Mouse (Mus musculus): Measurements from ENCODE around the gene Iqschfp.

Iqschfp gene

DNA sequence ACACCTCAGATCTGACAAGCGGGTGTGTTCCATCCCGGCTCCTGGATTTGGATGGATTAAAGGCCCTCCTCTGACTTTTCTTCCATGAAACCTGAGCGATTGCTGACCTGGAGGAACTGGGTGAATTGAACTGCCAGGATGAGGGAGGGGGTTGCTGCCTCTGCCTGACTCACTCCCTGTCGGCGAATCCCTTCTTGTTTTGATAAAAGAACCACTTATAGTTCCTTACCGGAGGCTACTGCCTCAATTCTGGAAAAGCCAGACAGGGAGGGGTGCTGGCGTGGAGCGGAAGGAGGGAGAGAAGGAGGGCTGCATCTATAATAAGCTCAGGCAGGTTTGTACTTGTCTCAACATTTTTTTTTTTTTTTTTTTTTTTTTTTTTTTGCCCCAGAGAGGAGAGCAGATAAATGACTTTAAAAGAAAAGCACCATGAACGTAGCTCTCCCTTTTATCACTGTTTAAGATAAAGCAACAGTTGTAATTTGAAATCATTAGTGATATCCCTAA is 603.8 kb downstream of the Iqschfp start:
- no peak for DNase-seq

DNA sequence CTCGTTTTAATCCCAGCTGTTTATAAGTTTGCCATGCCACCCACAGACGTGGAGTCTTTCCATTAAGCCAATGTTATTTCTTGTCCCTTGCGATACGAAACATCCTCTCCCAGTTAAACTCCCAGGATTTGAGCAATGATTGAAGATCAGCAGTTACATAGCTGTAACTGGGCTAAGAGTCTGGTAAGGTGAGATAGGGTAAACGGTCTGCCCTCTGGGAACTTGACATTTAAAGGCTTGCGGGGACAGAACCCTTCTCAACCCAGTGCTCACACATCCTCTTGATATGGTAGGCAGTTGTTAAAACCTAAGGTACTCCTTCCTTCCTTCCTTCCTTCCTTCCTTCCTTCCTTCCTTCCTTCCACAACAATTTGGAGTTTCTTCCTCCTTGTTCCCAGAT is 604.5 kb downstream of the Iqschfp start:
- no peak for DNase-seq

DNA sequence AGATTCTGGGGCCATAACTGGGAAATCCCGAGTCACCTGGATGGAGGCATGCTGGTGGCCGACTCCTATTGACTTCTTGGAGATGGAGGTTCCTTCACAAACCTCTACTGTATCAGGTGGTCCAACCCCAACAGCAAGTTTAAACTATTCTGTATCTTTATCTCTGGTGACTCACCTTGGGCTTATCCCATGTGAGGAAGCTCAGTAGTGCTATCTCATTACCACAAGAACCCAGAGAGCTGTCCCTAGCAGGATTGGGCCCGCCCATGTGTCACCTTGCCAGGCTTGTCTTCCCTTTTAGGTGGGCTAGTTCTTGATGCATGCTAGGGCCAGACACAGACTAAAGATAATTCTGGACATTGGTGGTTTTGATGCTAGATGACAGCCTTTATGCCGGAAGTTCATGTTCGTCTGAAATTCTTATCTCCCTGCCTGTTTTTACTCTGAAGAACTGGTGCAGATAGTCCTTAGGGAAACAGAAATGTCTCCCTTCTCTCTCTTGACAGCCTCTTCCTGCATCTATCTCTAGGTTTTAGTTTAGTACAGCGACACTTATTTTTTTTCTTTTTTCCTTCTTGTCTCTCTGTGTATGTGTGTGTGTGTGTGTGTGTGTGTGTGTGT is 607.6 kb downstream of the Iqschfp start:
- DNase-seq = no peak

DNA sequence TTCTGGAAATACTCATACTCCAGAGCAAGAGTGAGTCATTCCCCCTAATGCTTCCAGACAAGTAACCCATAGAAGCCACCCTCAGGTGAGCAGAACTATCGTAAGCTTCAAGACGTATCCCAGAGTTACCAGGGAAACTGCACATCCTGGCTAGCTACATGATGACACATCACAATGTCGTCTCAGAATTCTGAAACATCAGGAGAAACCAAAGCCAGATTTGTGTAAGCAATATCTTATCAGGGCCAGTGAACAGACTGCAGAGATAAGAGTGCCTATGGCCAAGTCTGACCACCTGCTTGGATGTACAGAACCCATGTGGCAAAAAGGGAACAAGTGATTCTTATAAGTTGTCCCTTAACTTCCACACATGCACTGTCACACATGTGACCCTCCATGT is 612.8 kb downstream of the Iqschfp start:
- no peak for DNase-seq

DNA sequence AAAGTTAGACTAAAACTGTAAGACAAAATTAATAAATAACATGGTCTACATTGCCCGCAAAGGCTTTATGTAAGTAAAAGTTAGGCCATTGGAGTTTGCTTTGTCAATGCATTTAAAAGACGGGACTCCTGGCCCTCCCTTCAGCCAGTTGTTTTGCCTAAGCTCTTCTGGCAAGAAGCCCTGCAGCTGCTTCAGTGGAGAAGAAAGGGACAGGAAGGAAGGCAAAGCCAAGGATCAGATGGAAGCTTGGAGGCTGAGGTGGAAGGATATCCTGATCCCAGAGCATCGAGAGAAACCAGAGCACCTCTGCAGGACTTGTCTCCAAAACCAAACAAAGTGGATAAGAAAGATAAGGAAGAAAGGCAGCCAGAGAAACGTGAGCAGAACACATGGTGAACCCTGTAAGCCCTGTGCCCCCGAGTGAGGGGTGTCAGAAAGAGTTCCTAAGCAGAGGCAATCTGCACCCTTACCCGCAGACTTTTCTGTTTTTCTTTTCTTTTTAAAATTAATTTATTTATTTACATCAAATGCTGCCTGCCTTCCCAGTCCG is 614.8 kb downstream of the Iqschfp start:
- no peak for DNase-seq

DNA sequence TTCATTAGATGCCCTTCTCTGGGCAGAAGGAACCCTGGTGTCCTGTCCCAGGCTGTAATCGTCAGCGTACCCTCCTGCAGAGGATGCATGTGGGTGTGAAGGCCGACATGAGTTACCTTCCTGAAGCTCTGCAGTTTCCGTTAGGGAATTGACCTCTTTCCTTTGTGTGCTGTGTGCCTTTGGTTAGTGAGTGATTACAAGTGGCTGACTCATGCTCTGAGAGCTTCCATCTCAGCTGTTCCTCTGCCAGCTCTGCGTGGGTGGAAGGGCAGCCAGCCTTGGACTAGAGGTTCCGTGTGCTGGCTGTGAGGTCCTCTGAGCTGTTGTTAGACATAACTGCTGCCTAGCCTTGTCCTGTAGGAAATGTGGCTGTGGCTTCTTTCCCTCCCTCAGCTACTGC is 616.6 kb downstream of the Iqschfp start:
- no peak for DNase-seq

DNA sequence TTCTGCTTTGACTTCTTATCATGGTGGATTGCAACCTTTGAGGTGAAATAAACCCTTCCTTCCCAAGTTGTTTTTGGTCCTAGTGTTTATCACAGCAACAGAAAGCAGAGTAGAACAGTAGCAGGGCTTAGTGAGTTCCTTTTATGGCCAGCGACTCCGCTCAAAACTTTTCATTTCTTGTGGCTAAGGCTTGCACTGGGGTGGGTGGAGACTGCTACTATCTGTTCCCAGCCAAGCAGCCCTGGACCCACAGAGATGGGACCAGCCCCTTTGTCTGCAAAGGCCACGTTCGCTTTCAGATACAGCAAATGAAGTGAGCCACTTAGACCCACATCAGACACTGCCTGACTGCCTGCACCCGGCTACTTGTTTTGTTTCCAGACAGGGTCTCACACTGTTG is 618.8 kb downstream of the Iqschfp start:
- DNase-seq = no peak

DNA sequence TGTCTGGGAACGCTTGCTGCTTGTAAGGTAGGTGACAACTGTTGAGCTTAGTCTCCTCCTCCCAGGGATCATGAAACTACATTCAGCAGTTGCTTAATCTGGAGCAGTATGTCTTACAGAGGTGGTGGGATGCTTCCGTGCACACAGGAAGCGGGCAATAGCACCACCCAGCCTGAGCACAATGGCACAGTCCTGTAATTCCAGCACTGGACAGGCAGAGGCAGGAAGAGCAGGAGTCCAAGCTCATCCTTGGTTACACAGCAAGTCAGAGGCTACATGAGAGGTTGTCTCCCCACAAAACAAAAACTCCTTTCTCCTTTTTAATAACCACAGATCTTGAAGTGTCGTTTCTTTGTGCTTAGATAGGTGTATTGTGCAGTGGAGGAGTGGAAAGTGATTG is 619.7 kb downstream of the Iqschfp start:
- DNase-seq = no peak

DNA sequence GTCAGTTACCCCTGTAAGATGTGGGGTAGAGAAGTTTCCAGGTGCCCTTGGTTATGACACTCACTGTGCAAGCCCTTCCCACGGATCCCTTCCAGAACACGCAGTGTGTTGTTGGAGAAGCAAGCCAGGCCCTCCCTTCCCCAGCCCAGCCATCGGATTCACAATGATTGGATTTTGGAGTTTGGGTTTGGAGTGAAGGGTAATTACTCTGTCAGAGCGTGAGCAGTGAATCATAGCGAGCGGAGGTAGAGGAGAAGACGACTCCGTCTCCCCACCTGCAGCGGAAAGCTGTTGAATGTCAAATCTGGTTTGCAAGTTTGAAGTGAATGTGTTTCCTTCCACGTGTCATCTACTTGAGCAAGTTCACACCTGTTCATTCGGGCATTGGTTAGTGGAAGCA is 620.3 kb downstream of the Iqschfp start:
- DNase-seq = no peak

DNA sequence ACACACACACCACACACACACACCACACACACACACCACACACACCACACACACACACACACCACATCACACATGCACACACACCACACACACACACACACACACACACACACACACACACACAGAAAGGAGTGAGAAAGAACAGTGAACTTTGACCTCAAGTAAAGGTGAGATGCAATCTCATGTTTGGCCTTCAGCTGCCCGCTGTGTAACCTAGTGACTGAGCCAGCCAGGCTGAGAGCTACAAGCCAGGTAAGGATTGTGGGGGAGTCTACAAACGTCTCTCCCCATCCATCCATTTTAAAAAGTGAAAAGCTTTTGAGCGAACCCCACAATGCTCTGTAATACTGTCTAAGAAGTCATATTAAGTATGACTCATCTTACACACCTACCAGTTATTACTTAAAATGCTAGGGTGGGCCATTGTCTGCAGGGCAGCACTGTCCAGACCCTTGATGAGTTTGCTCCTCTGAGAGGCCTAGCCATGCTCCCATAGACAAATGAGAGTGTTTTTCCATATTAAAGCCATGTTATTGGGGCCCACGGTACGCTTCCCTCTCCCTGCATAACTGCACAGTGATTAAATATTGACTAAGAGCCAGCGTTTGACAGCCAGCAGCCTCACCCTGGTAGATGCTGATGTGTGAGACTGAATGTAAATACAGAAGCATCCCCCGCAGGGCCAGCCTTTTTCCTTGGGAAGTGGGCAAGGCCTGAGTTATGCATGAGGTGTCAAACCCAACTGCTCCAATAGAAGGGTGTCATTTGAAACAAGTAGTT is 621.5 kb downstream of the Iqschfp start:
- no peak for DNase-seq

DNA sequence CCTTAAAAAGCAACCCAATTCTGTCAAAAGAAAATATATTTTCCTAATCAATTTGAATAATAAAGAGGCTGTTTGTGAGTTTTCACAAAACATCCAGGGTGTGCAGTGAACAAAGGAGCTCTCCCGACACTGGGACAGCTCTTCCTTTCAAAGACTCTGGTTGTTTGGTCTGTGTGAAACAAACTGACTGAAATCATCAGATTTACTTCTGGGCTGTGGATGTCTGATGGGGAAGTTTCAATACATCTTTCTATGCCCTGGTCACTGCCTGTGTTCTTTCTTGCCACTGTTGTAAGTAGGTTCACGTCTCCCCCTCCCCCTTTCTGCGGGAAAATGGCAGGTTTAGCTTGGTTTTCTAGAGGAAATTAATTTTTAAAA is 622.1 kb downstream of the Iqschfp start:
- no peak for DNase-seq

DNA sequence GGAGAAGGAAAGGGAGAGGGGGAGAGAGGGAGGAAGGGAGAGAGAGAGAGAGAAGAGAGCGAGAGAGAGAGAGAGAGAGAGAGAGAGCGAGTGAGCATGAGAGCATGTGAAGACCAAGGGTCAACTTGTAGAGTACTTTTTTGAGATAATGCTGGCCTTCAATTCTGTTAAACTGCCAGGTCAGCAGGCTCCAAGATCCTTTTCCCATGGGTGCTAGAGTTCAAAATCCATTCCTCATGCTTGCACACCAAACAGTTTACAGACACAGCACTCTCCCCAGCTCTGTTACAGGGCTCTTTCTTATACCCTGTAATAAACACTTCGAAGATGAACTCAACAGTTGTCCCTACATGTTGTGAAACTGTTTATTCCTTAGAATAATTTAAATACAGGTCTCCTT is 622.7 kb downstream of the Iqschfp start:
- no peak for DNase-seq

DNA sequence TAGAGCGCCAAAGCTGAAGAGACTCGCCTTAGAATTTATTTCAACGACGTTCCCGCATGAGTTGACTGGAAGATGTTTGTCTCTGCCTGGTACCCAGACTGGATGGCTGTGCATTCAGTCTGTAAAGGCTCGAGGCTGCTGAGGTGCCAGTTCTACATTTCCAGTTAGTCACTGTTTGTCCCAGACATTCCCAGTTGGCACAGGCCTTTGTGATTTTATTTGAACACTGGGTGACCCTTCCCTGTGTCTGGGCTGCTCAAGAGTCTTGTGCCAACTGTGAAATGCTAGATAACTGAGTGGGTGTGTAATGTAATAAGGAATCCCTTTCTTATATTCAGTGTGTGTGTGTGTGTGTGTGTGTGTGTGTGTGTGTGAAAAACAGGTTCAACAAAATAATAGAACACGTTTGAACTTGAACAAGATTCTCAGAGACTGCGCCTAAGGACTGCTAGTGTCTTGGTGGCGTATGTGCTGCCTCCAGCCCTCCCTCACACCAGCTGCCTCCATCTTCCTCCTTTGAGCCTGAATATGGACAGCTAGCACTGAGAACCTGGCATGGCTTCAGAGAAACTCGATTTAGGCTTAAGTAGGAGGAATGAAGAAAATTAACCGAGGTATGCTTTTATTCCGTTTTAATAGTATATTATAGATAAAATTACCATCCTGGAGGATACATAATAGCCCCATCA is 624.5 kb downstream of the Iqschfp start:
- DNase-seq = no peak

DNA sequence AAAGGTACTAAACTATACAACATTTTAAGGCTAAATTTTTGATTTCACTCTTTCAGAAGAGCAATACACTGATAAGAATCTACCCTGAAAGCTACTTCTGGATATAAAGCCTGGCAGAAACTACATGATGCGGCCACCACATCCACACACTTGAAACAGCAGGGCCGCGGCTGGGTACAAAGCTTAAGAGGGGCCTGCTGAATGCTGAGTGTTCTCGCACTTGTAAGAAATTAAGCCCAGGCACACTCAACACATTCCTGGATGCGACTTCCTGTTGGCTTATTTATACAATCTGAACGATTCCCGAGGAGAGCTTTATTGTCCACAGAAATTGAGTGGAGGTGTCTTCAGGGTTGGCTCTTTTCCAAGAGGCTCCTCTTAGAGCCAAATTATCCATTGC is 625.2 kb downstream of the Iqschfp start:
- DNase-seq = no peak

DNA sequence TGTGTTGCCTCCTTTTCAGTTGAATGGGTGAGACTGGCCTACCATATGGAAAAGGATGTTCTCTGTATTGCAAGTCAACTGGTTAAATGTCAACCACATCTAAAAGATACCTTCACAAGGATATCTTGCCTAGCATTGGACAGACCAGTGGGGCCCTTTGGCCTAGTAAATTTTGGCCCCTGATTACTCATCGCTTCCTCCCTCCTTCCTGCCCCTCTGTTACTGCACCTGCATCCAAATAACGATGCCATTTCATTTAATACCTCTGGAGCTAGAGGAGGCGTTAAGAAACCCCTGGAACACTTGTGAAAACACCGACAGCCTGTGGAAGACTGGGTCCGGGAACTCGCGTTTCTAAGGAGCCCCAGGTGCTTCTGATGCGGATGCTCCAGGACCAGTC is 626.0 kb downstream of the Iqschfp start:
- no peak for DNase-seq

DNA sequence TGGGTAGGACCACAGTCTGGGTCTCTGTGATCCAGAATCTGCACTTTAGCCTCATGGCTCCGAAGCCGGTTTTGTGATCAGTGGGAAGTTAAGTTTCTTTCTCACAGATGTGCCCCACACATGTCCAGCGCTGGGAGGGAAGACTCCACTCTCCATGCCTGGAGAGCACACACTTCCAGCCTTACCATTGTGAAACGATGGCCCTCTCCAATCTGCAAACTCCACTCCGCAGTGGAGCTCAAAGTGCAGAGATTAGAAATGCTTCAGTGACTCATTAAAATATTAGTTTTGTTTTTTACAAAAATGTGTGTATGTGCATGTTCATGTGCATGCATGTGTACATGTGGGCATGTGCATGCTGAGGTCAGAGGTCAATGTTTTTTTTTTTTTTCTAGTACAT is 626.6 kb downstream of the Iqschfp start:
- DNase-seq = no peak

DNA sequence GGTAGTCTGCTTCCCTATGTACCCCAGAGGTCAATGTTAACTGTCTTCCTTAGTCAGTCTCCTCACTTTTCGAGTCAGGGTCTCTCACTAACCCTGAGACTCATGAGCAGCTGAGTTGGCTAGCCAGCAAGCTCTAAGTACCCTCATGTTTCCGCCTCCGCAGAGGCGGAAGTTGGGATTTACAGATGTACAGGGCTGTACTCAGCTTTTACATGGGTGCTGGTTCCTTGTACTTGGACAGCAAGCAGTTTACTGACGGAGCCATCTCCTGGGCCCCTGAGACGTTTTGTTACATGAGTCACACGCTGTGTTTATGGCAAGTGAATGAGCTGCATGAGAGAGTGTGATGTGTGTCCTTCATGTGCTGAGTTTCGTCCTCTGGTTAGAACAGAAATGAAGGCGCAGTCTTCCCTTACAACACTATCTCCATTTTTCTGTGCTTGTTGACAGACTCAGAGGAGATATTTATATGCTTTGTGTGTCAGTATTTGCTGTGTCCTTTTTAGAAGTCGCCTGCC is 633.4 kb downstream of the Iqschfp start:
- DNase-seq = no peak

DNA sequence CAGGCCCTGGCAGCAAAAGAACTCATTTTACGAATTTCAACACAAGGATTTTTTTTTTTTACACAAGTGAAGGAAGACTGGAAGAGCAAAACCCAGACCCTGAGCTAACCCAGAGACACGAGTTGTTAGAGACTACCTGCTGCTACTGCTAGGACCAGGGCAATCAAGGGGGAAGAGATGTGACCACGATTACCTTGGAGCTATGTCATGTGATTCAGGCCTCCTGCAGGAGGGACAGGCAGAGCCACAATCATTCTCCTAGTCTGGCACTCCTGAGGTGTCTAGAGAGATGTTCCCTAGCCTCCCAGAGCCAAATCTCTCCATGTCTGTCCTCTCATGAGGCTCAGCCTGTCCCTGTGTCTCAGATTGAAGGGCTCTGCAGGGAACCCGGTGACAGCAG is 634.4 kb downstream of the Iqschfp start:
- no peak for DNase-seq

DNA sequence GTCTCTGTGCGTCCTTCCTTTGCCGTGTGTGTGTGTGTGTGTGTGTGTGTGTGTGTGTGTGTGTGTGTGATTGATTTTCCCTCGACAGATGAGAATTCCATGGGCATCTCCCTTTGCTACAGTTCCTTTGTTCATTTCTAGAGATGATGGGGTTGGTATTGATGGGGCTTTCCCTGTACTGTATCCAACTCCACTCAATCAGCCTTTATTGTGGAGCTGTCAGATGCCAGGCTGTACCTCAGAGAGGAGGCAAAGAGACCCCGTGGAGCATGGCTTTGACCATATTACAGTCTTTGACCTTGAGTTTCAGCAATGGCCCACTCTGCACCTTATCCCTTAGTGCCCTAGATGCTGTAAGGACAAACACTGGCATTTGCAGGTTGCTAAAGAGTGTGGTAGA is 635.1 kb downstream of the Iqschfp start:
- no peak for DNase-seq

DNA sequence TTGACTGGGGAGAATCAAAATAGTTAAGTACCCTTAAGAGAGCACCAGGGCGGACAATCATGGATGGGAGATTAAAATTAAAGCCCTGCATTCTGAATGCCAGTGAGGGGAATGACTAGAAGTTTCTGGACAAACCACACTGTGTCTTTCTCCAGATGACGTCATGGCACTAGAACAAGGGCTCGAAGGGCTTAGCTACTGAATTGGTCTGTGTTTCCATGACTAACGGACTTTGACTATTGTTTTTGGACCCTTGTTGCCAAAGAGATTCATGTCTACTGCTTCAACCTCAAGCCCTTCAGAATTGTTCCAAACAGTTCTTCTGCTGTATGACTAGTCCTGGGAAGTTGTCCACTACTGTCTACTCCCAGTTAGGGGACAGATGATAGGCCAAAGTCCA is 639.9 kb downstream of the Iqschfp start:
- no peak for DNase-seq

DNA sequence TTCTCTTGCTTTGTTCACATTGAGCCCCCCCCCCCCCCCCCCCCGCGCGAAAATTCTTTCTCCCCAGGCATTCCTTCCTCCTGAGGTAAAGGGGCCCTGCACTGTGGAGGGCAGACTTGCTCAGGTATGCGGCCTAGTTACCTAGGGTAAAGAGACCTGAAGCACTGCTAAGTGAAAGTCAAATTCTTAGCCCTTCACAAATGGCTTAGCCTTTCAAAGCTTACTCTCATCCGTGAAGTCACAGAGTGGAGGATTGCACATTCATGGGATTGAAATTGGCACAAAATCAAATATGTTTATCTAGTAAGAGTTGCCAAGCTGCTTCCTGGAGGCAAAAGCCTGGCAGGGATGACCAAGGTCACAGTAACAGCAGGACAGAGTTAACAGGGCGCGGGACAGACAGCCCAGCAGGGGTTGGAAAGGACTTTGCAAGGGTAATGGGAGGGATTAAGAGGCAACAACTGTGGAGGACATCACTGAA is 642.6 kb downstream of the Iqschfp start:
- DNase-seq = no peak

DNA sequence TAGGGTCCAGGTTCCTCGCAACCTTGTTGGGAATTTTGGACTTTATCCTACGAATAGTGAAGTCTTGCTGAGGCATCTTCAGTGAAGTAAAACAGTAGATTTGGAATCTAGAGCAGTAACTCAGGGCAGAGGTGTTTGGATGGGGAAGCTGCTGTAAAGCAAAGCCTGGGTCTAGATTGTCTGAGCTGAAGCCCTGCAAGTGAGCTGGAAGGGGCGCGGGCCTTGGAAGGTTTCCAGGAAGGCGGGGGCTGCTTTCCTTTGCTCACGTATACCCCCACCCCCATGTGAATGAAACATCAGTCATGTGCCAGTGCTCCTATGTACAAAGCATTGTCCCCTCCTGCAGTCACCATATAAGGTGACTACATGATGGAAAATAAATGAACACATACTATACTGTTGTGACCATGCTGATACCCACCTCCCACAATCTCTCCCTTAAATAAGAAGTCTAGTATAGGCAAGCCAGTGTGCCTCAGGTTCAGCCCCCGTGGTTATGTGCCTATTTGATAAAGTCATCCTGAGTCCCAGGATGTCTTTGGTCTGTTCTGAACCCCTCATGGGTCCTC is 643.2 kb downstream of the Iqschfp start:
- DNase-seq = no peak

DNA sequence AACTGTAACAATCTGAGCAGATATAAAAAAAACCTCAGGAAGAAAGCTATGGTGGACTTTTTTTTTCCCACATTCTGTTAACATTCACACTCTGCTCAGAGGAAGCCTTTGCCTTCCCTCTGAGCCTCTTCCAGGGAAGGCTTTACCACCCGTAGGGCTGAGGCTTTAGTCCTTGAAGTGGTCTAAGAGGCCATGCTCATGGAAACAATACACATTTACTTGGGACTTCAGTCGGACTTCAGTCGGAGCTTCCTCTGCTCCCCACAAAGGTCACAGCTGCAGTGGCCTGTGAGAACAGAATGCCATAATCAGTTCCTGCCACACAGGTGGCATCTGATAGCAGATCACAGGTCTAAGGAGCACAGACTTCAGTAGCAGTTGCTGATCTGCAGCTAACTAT is 644.0 kb downstream of the Iqschfp start:
- DNase-seq = no peak
